Mouse (Mus musculus) megakaryocyte, embryonic 14.5 days (primary cell): Measurements from ENCODE around the gene Pcdh7.

Experiments used
- FLI1 ChIP-seq: IDR thresholded peaks from 2 replicates; pipeline ENCODE4 v1.6.1; 2012; ENCODE audit warnings: low read length, inconsistent platforms, mixed read lengths
- GATA1 ChIP-seq: IDR thresholded peaks from 3 replicates; pipeline ENCODE4 v1.6.1; 2012; ENCODE audit warnings: mixed read lengths, low read length, inconsistent platforms, borderline replicate concordance

DNA sequence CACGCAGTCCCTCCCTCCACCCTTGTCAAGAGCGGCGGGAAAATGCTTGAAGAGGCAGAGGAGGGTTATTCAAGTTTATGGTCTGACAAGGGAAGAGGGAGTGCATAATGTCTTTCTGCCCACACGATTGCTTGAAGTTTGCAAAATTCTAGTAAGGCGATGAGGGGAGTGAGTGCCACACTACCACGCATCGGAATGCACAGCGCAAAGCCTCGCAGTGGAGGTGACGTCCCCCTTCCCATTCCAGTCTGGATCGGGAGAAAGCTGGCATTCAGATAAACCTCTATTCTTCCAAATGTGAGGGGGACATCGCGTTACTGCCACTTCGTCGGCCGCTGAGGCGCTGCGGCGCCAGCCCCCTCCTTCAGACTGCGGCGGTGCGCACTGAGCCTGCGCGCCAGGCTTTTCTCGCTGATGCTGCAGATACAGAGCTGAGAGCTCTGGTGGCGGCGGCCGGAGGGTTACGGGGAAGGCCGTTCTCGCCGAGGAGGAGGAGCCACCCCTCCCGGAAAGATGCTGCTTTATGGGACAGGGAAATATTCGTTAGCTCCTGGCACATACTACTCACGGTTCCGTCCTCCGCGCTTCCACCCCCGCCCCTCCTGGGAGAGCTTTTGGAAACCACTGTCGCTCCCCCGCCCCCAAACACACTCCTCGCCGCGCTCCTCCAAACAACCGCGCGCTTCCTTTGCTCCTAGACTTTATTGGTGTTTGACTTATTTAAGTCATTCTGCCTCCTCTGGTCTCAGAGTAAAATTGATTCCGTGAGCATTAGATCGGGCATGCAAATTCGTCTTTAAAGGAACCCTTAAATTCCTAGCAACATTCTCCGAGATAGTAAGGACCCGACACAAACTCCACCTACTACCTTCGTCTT, 2.0 kb upstream of the Pcdh7 start:
- TF ChIP-seq GATA1 (no peak), FLI1 (no peak)
